Mouse (Mus musculus) mesoderm, embryonic 11.5 days (tissue): ENCODE results near the gene Erg.

Source experiments
- DNase-seq: peaks from one replicate; pipeline ENCODE4 v3.0.0-alpha.2; 2012; ENCODE audit warnings: low read depth, low spot score

Gene Erg

DNA sequence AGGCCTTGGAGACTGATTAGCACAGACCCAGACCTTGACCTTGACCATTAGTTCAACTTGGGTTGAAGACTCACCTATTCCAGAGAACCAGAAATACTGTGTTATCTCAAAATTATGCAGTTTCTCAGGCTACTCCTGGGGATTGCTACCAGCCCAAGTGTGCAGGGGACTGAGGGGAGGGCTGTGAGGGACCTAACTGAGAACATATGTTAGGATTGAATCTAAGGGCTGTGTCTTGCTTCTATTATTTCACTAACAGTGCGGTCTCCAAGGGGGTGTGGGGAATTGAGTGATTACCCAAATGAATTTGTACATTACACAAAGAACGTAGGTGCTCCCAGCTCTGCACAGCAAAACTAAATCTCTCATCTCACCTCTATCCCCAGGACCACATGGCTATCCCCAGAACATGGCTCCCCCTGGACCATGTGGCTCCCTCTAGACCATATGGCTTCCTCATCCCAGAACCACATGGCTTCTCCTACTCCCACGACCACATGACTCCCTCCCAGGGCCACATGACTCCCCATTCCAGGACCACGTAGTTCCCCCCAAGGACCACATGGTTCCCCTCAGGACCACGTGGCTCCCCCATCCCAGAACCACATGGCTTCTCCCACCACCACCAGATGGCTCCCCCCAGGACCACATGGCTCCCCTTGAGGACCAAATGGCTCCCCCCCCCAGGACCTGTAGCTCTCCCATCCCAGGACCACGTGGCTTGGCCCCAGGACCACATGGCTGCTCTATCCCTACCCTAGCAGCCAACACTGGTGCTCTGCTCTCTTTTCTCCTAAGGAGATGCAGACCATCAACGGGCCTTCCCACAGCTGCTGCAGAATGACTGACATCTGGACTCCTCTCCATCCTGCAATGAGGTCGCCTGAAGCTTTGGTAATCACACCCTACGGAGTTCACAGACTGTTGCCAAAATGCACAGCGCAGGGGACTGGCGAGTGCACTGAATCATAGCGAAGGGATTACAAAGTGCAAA lies 229.1 kb downstream of the Erg start:
- DNase-seq = no peak

GRCm38 (mm10) chr16:95353838-95354237 lies 232.6 kb downstream of the Erg start:
- DNase-seq = no peak

- no peak for DNase-seq
Observed at GRCm38 (mm10) chr16:95352266-95352665, 234.1 kb downstream of the Erg start.

- peak; percentile 60 for DNase-seq
Observed at GRCm38 (mm10) chr16:95350499-95350898, 235.9 kb downstream of the Erg start.

GRCm38 (mm10) chr16:95349745-95350144 lies 236.6 kb downstream of the Erg start:
- DNase-seq = no peak

GRCm38 (mm10) chr16:95349344-95349743 lies 237.0 kb downstream of the Erg start:
- DNase-seq = no peak

DNA sequence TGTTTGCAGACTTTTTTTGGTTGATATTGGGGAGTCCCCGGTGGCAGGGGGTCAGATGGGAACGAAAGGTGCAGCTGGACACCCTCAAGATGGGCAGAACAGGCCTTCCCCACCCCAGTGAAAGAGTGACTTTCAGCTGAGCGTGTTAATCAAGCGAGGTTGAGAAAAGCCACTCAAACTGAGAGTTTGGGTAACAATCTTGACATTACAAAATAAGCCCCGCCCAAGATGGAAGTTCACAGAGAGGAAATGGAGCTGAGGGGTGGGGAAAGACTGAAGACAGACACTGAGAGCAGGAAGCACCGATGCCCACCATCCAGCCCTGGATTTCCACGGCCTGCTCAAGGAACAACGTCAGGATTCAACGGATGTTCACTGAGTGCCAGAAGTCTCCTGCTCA lies 237.8 kb downstream of the Erg start:
- no peak for DNase-seq

DNA sequence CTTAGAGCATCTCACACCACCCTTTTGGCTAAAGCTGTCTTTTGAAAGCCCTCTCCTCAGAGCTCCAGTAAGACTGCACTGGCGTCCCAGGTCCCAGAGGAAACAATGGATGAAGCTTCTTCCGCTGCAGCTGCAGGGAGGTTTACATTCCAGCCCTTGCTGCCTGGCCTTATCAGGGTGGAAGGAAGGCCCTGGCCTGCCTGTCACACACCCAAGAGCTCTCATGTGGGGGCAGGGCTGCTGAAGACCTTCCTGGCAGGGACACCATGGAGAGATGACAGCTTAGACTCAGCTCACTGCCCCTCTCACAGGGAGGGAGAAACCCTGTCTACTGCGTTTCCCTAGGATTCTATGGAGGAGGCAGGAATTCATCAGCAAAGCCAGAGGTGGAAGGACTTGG lies 239.2 kb downstream of the Erg start:
- no peak for DNase-seq

DNA sequence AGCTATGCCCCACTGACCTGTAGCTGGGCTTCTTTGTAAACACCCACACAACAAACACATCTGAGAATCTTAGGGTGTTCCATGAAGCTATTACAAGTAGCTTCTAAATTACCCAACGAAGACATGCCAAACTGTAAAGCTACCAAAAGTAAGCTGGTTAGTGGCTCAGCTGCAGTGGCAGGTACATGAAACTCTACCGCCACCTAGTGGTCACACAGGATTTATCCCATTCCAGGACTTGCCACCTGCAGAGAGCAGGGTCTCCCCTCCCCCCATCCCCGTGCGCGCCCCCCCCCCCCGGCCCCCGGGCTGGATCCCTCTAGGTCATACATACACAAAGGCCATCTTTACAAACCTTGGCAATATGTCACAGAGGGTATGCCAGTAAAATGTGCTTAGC lies 240.5 kb downstream of the Erg start:
- peak; percentile 79 for DNase-seq

DNA sequence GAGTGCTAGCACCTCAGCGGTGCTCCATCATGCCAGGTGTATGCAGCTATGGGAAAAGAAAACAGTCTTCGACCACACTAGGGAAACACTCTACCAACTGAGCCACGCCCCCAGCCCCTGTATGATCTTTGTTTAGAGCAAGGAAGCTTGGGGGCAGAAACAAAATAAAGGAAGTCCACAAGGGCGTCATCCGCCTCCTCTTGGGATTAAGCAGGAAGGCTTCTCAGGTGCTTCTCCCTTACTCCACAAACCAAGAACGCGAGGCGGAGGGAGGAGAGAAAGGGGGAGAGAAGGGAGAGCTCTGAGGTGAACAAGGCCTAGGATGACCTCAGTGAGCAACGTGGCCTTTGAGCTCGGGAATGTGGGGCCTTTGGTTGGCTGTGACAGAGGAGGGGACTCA lies 241.4 kb downstream of the Erg start:
- no peak for DNase-seq

GRCm38 (mm10) chr16:95342030-95342429 lies 244.4 kb downstream of the Erg start:
- no peak for DNase-seq

- peak; percentile 87 for DNase-seq
Observed at GRCm38 (mm10) chr16:95340885-95341791, 245.3 kb downstream of the Erg start.

DNA sequence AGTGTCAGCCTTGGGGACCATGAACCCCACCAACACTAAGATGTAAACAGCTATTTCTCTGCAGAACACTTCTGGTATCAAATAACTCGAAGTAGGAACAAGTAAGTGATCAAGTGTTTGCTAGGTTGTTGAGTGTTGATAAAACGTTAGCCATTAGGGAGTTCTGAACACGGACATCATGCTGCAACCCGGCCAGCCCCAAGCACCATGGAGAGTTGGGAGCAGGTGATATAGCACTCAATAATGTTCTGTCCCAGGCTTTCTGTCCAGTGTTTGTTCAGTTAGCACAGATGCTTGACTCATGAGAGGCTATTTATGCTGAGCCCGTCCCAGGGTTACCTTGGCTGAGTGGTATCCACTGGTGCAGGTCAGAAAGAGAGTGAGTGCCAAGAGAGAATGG lies 254.2 kb downstream of the Erg start:
- no peak for DNase-seq

DNA sequence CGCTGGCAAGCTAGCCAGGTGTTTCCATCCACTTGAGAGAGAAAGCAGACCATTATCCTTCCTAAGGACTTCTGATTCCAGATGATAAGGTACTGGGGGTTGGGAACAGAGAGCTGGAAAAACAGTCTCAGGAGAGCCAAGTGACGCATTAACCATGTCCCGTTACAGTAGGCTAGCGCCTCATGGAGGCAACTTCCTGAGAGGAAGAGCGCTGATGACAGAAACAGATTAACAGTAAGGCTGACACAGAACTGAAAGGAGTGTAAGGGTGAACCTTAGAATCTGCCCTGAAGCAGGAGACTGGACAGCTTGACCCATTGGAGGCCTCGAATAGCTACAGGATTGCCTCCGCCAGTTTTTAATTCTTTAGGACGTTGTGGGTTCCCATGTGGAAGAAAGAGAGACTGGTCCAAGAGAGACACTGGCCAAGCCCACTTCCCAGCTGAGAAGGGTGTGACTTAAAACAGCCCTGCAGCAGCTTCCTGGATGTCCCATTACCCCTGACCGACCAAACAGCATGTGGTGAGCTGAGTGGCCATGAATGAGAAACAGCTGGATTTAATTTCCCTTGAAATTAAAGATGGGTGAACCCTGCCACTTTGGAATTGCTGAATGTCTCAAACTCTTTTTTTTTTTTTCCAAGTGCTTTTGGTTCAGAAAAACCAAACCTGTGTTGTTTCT lies 264.3 kb downstream of the Erg start:
- peak; percentile 62 for DNase-seq
